Mouse (Mus musculus): ENCODE measurements at regions not wholly inside any gene's neighbourhood (a gene's known extent, or its start where the extent isn't known, plus 50 kb on each side); places are given as distances from the start of the nearest gene placed in this dataset.

DNA sequence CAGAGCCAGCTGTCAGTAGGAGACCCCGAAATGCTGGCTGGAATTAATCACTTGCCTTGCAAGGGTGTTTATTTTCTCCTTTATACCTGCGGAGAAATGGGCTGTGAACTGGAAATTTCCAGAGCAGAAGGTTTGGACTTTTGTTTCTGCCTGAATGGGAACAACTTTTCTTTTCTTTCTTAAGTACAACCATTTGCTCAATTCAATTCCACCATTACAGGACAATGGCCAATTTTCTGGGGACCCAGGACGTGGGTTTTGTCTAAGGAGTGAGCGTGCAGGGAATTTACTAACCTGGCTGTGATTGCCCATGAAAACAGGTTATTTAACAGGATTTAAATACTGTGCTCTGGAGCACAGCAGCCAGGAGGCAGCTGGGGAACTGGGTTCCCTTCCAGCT lies 195.1 kb upstream of the Sdk2 start:
- no peaks in the 10 kb centered on the region for H3K4me1 ChIP-seq (ENCODE audit: control insufficient read depth in 1 of 2, insufficient read depth in 2 of 2)
- in situ Hi-C loops (cut with MboI; ENCODE audit: low pct_ligation_motif_present, low pct_unique_long_range_greater_than_20kb, low sequenced_read_pairs) = no loop called here
- TF ChIP-seq E2F4 (IDR thresholded peaks at IDR 0.05; ENCODE audit: insufficient replicate concordance, low read depth, low read length) = no peak
- no peak for TF ChIP-seq NELFE (IDR thresholded peaks at IDR 0.05; ENCODE audit: low read depth, low read length)
- TF ChIP-seq RCOR1 (conservative IDR thresholded peaks at IDR 0.05; ENCODE audit: low read depth, low read length) = no peak
- no peak for TF ChIP-seq MAZ (IDR thresholded peaks at IDR 0.05; ENCODE audit: low read depth, low read length)
- no peak for TF ChIP-seq ETS1 (conservative IDR thresholded peaks at IDR 0.05; ENCODE audit: low read depth, low read length)
- TF ChIP-seq POLR2A (IDR thresholded peaks at IDR 0.05; ENCODE audit: low read depth, low read length) = no peak
- no peak for TF ChIP-seq TBP (conservative IDR thresholded peaks at IDR 0.05; ENCODE audit: low read depth, low read length)
- TF ChIP-seq SMC3 (IDR thresholded peaks at IDR 0.05; ENCODE audit: low read depth, low read length) = no peak
- TF ChIP-seq ZMIZ1 (IDR thresholded peaks at IDR 0.05; ENCODE audit: low read depth, low read length) = no peak
- no peak for TF ChIP-seq GABPA (IDR thresholded peaks at IDR 0.05; ENCODE audit: insufficient replicate concordance, low read depth, low read length)
- TF ChIP-seq JUN (IDR thresholded peaks at IDR 0.05; ENCODE audit: insufficient read depth, low read depth, low read length) = no peak
- TF ChIP-seq ELF1 (IDR thresholded peaks at IDR 0.05; ENCODE audit: low read depth, low read length) = no peak
- TF ChIP-seq HCFC1 (IDR thresholded peaks at IDR 0.05; ENCODE audit: low read depth, low read length) = no peak
- TF ChIP-seq NRF1 (IDR thresholded peaks at IDR 0.05; ENCODE audit: low read depth, low read length) = no peak
- TF ChIP-seq BHLHE40 (IDR thresholded peaks at IDR 0.05; ENCODE audit: low read depth, low read length) = no peak
- no peaks in the 10 kb centered on the region for H3K79me2 ChIP-seq (replicated peaks; ENCODE audit: control insufficient read depth, extremely low read depth, insufficient read depth, poor library complexity, severe bottlenecking)
- no peak overlapping the region for H3K4me3 ChIP-seq (replicated peaks in 1 of 3; ENCODE audit: low read depth in 2 of 3, low read length in 2 of 3, poor library complexity in 1 of 3)
- no peak overlapping the region for H3K9ac ChIP-seq (ENCODE audit: insufficient read depth, low read depth)
- H3K27ac ChIP-seq (ENCODE audit: insufficient read depth, low read depth) = no peak overlapping the region
- no peak for DNase-seq (ENCODE audit: extremely low read depth)
- peaks cover 93% of the 10 kb centered on the region for H3K27me3 ChIP-seq (replicated peaks)
- no peak overlapping the region for H3K4me2 ChIP-seq (ENCODE audit: insufficient read depth, low read depth, poor library complexity, severe bottlenecking)
- no peaks in the 10 kb centered on the region for H3K36me3 ChIP-seq (replicated peaks in 1 of 2; ENCODE audit: control insufficient read depth in 1 of 2, insufficient read depth in 1 of 2, low read length in 1 of 2)
- peaks cover 3% of the 10 kb centered on the region for H3K9me3 ChIP-seq (replicated peaks; ENCODE audit: low read length)
- dilution Hi-C loops (cut with MboI; ENCODE audit: extremely low pct_ligation_motif_present, extremely low pct_unique_long_range_greater_than_20kb, low sequenced_read_pairs) = no loop called here

DNA sequence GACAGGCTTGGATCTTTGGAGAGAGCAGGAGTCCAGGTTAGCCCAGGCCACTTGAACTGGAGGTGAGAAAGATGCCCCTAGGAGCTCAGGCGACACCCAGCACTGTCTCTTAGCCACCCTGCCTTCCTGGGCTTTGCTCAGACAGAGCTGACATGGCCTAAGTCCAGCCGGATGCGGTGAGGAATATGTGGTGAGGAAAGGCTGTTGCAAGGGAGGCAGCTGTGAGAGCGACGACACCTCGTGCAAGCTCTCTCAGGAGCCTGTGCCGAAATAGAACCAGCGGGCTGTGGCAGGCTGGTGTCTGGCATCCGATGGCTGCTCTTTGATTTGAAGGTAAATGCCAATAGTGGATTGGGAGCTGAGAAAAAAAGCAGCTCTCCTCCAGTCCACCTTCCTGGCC lies 191.4 kb upstream of the Sdk2 start:
- TF ChIP-seq MAFK (IDR thresholded peaks at IDR 0.05; ENCODE audit: insufficient replicate concordance, low read length) (no peak), CTCF (conservative IDR thresholded peaks at IDR 0.05 in 1 of 2, IDR thresholded peaks at IDR 0.05 in 1 of 2; ENCODE audit: low read depth in 2 of 2, low read length in 2 of 2) (no peak), SMC3 (IDR thresholded peaks at IDR 0.05; ENCODE audit: low read depth, low read length) (no peak), JUN (IDR thresholded peaks at IDR 0.05; ENCODE audit: insufficient read depth, low read depth, low read length) (no peak), ZMIZ1 (IDR thresholded peaks at IDR 0.05; ENCODE audit: low read depth, low read length) (no peak), E2F4 (IDR thresholded peaks at IDR 0.05; ENCODE audit: insufficient replicate concordance, low read depth, low read length) (no peak), USF1 (IDR thresholded peaks at IDR 0.05; ENCODE audit: low read depth, low read length) (no peak), ZNF384 (IDR thresholded peaks at IDR 0.05; ENCODE audit: low read depth, low read length) (no peak), CHD2 (IDR thresholded peaks at IDR 0.05; ENCODE audit: low read length) (no peak), BHLHE40 (IDR thresholded peaks at IDR 0.05; ENCODE audit: low read depth, low read length) (no peak), MEF2A (IDR thresholded peaks at IDR 0.05; ENCODE audit: borderline replicate concordance, low read depth, low read length) (no peak), RAD21 (IDR thresholded peaks at IDR 0.05; ENCODE audit: low read depth, low read length) (no peak), SIN3A (IDR thresholded peaks at IDR 0.05; ENCODE audit: low read length) (no peak), NELFE (IDR thresholded peaks at IDR 0.05; ENCODE audit: low read depth, low read length) (no peak)
- no peak for DNase-seq (ENCODE audit: extremely low read depth)
- peaks cover 98% of the 10 kb centered on the region for H3K27me3 ChIP-seq (replicated peaks)
- dilution Hi-C loops (cut with MboI; ENCODE audit: extremely low pct_ligation_motif_present, extremely low pct_unique_long_range_greater_than_20kb, low sequenced_read_pairs) = no loop called here
- H3K36me3 ChIP-seq (replicated peaks in 1 of 2; ENCODE audit: control insufficient read depth in 1 of 2, insufficient read depth in 1 of 2, low read length in 1 of 2) = no peaks in the 10 kb centered on the region
- no peak overlapping the region for H3K9ac ChIP-seq (ENCODE audit: insufficient read depth, low read depth)
- no peak overlapping the region for H3K27ac ChIP-seq (ENCODE audit: insufficient read depth, low read depth)
- no peak overlapping the region for H3K4me3 ChIP-seq (replicated peaks in 1 of 3; ENCODE audit: low read depth in 2 of 3, low read length in 2 of 3, poor library complexity in 1 of 3)
- H3K4me2 ChIP-seq (ENCODE audit: insufficient read depth, low read depth, poor library complexity, severe bottlenecking) = no peak overlapping the region
- no peaks in the 10 kb centered on the region for H3K4me1 ChIP-seq (ENCODE audit: control insufficient read depth in 1 of 2, insufficient read depth in 2 of 2)
- H3K9me3 ChIP-seq (replicated peaks; ENCODE audit: low read length) = no peaks in the 10 kb centered on the region
- in situ Hi-C loops (cut with MboI; ENCODE audit: low pct_ligation_motif_present, low pct_unique_long_range_greater_than_20kb, low sequenced_read_pairs) = no loop called here
- no peaks in the 10 kb centered on the region for H3K79me2 ChIP-seq (replicated peaks; ENCODE audit: control insufficient read depth, extremely low read depth, insufficient read depth, poor library complexity, severe bottlenecking)

Measured in CH12.LX (cell line).